In genomic region chr16:21641944-21642343, GRCm38 (mm10) we compare ENCODE assay signal across 8 mouse cellular contexts. TPM values are rescaled to one million over a fixed set of nuclear protein-coding genes. Genes with fewer than 3 reads are reported as not detected.
A peak's percentile ranks its signal among the peaks of the same experiment; 100 is the strongest.
DNase-seq lines count a peak whose midpoint lies in the region; ATAC-seq and TF ChIP-seq lines count a peak whose summit lies in the region.

No protein-coding gene starts in this region.

- peak; percentile 37 for ATAC-seq in heart, embryonic 16.5 days (replicated peaks; ENCODE audit: extremely low read depth, insufficient read depth, low FRiP score)
- no peak for ATAC-seq in liver, embryonic 11.5 days (replicated peaks; ENCODE audit: low FRiP score)

- no peak overlapping the region for H3K4me2 ChIP-seq in heart, embryonic 16.5 days (ENCODE audit: low read depth, low read length)
- no peak overlapping the region for H3K4me2 ChIP-seq in liver, embryonic 11.5 days

- H3K4me3 ChIP-seq in liver, adult 2 months (ENCODE audit: insufficient read depth, low read depth, low read length) = no peak overlapping the region
- H3K4me3 ChIP-seq in heart, embryonic 16.5 days (ENCODE audit: low read length) = no peak overlapping the region
- no peak overlapping the region for H3K4me3 ChIP-seq in liver, embryonic 11.5 days (ENCODE audit: low read depth, low read length)

- peak overlapping the region; percentile 72 for H3K27ac ChIP-seq in liver, adult 2 months (replicated peaks; ENCODE audit: insufficient read depth, low read depth, low read length)
- peak overlapping the region; percentile 51 for H3K27ac ChIP-seq in heart, embryonic 16.5 days (ENCODE audit: low read length)
- H3K27ac ChIP-seq in liver, embryonic 11.5 days (ENCODE audit: low read depth, low read length) = peak overlapping the region; percentile 1; the same call in 1 of the 2 replicates

- H3K79me2 ChIP-seq in liver, adult 2 months (ENCODE audit: control insufficient read depth, insufficient read depth, low read length) = no peaks in the 10 kb centered on the region

- peak; percentile 73 for DNase-seq in liver, adult 2 months (ENCODE audit: extremely low read depth, low read depth, low spot score)
- DNase-seq in liver = no peak
- no peak for DNase-seq in liver, embryonic 11.5 days (ENCODE audit: low spot score)
- DNase-seq in splenic B cell, adult 2 months (ENCODE audit: low read depth, low spot score) = peak; percentile 68
- no peak for DNase-seq in frontal cortex, postnatal 14 days (ENCODE audit: low spot score in 2 of 2)
- no peak for DNase-seq in embryo, embryonic 10.5 days (ENCODE audit: low spot score)
- DNase-seq in right cerebral cortex, postnatal 25 days = no peak

- peaks cover 20% of the 10 kb centered on the region for H3K4me1 ChIP-seq in liver, adult 2 months (ENCODE audit: control insufficient read depth, insufficient read depth, low read length)
- H3K4me1 ChIP-seq in heart, embryonic 16.5 days (ENCODE audit: control insufficient read depth, insufficient read depth, low read length) = peaks cover 43% of the 10 kb centered on the region
- H3K4me1 ChIP-seq in liver, embryonic 11.5 days (replicated peaks; ENCODE audit: control insufficient read depth, insufficient read depth, low read length) = peaks cover 8% of the 10 kb centered on the region; the same call in 1 of the 2 replicates

- no peak for TF ChIP-seq POLR2A in liver, adult 2 months (IDR thresholded peaks at IDR 0.05; ENCODE audit: extremely low read depth, insufficient read depth, low read length)

- no peak for TF ChIP-seq CTCF in liver, adult 2 months (IDR thresholded peaks at IDR 0.05; ENCODE audit: low read depth, low read length)

- H3K27me3 ChIP-seq in liver, adult 2 months (ENCODE audit: control insufficient read depth, insufficient read depth, low read length) = no peaks in the 10 kb centered on the region
- no peaks in the 10 kb centered on the region for H3K27me3 ChIP-seq in heart, embryonic 16.5 days (ENCODE audit: control insufficient read depth, insufficient read depth, low read length)
- no peaks in the 10 kb centered on the region for H3K27me3 ChIP-seq in liver, embryonic 11.5 days (replicated peaks; ENCODE audit: control insufficient read depth, insufficient read depth, low read length)
- no peaks in the 10 kb centered on the region for H3K27me3 ChIP-seq in splenic B cell, adult 2 months (ENCODE audit: control insufficient read depth, insufficient read depth, low read length, poor library complexity, severe bottlenecking)

- H3K9ac ChIP-seq in liver, adult 2 months (ENCODE audit: low read depth, low read length) = no peak overlapping the region
- H3K9ac ChIP-seq in heart, embryonic 16.5 days (ENCODE audit: low read length) = no peak overlapping the region
- no peak overlapping the region for H3K9ac ChIP-seq in liver, embryonic 11.5 days (ENCODE audit: low read depth, low read length)

- H3K36me3 ChIP-seq in liver, adult 2 months (ENCODE audit: control insufficient read depth, insufficient read depth, low read length) = no peaks in the 10 kb centered on the region
- no peaks in the 10 kb centered on the region; the same call in 1 of the 2 replicates for H3K36me3 ChIP-seq in heart, embryonic 16.5 days (ENCODE audit: control insufficient read depth, insufficient read depth)
- H3K36me3 ChIP-seq in liver, embryonic 11.5 days (ENCODE audit: control insufficient read depth, insufficient read depth, low read length) = no peaks in the 10 kb centered on the region
- no peaks in the 10 kb centered on the region for H3K36me3 ChIP-seq in splenic B cell, adult 2 months (ENCODE audit: control insufficient read depth, insufficient read depth, low read length, poor library complexity, severe bottlenecking)

- H3K9me3 ChIP-seq in heart, embryonic 16.5 days (replicated peaks; ENCODE audit: control insufficient read depth, low read length) = no peaks in the 10 kb centered on the region
- H3K9me3 ChIP-seq in liver, embryonic 11.5 days (ENCODE audit: control insufficient read depth, low read length) = no peaks in the 10 kb centered on the region

- WGBS in liver, adult 2 months = 67% methylated on average over 3 of the region's 3 CpGs
- WGBS in heart, embryonic 16.5 days = 42% methylated on average over 3 of the region's 3 CpGs
- WGBS in liver, embryonic 11.5 days = 36% methylated on average over 3 of the region's 3 CpGs

RNA-seq across cellular contexts. Expression of gene 2510009E07Rik, which starts 52.5 kb away (rescaled TPM):
- 6.9 and 7.4 TPM in 2 replicates for total RNA-seq in liver, adult 2 months (2014; rRNA removed)
- 3.6 and 3.7 TPM in 2 replicates for polyA plus RNA-seq in liver, adult 2 months (2012; rRNA removed)
- polyA plus RNA-seq in heart, embryonic 16.5 days (2015; fragmentation: Nextera tagmentation; extraction: Ambion mirVana) = 24.5 TPM in 2 replicates
- polyA plus RNA-seq in liver, embryonic 11.5 days (2014; fragmentation: Nextera tagmentation; extraction: Ambion mirVana) = 5.6 and 5.7 TPM in 2 replicates

Comparison
In these comparisons a context has a peak if more than half of its experiments do, and no peak if none do; other contexts are left out.
1. DNase-seq: peak in liver, adult 2 months (single experiment) and splenic B cell, adult 2 months (single experiment); none in liver (single experiment), liver, embryonic 11.5 days (single experiment), frontal cortex, postnatal 14 days (0 of 2), embryo, embryonic 10.5 days (single experiment) and right cerebral cortex, postnatal 25 days (single experiment).
2. H3K27ac ChIP-seq: peak in every context shown above with its lines; median percentile 72 in liver, adult 2 months; 51 in heart, embryonic 16.5 days; 1 in liver, embryonic 11.5 days.